Mouse (Mus musculus) neural tube, embryonic 13.5 days (tissue): Measurements from ENCODE around the gene Aspg. TPM values are rescaled to one million over a fixed set of nuclear protein-coding genes. Genes with fewer than 3 reads are reported as not detected.

Experiments
- ATAC-seq: fragments of 200-750 bp; cut with Nextera tagmentation; 2 replicates; pipeline ENCODE4 v1.8.0; 2017; ENCODE audit warnings: low read depth, mild to moderate bottlenecking, moderate TSS enrichment, moderate library complexity
- H3K27ac ChIP-seq: fragments of 300-500 bp; sonication (generic); replicated peaks from 2 replicates; pipeline ENCODE4 v1.5.1; 2015; ENCODE audit warnings: moderate library complexity, mild to moderate bottlenecking, inconsistent platforms
- H3K27me3 ChIP-seq: fragments of 300-500 bp; sonication (generic); 2 replicates; pipeline ENCODE4 v1.6.1; 2015; ENCODE audit warnings: mild to moderate bottlenecking, inconsistent platforms
- H3K36me3 ChIP-seq: fragments of 300-500 bp; sonication (generic); 2 replicates; pipeline ENCODE4 v1.6.1; 2015; ENCODE audit warnings: mild to moderate bottlenecking, inconsistent platforms
- H3K4me1 ChIP-seq: fragments of 300-500 bp; sonication (generic); replicated peaks from 2 replicates; pipeline ENCODE4 v1.6.1; 2015; ENCODE audit warnings: inconsistent platforms
- H3K4me2 ChIP-seq: fragments of 300-500 bp; sonication (generic); 2 replicates; pipeline ENCODE4 v1.6.1; 2015; ENCODE audit warnings: inconsistent platforms, mild to moderate bottlenecking, moderate library complexity
- H3K4me3 ChIP-seq: fragments of 300-500 bp; sonication (generic); 2 replicates; pipeline ENCODE4 v1.5.1; 2015; ENCODE audit warnings: mild to moderate bottlenecking, inconsistent platforms
- H3K9ac ChIP-seq: fragments of 300-500 bp; sonication (generic); 2 replicates; pipeline ENCODE4 v1.6.1; 2015; ENCODE audit warnings: moderate library complexity, mild to moderate bottlenecking, inconsistent platforms
- H3K9me3 ChIP-seq: fragments of 300-500 bp; sonication (generic); 2 replicates; pipeline ENCODE4 v1.6.1; 2016; ENCODE audit warnings: inconsistent platforms
- WGBS: fragments of 180-500 bp; shearing (Covaris S2); methylation state at CpG from one replicate; pipeline ENCODE4 v1.1.7; 2015; 5-methylcytosine and 5-hydroxymethylcytosine counted together
- polyA plus RNA-seq: library from polyadenylated mRNA; unstranded; fragments of >200 nt; fragmentation: Nextera tagmentation; extraction: Ambion mirVana; gene quantifications from 2 replicates; pipeline ENCODE4 v1.2.1, GENCODE M21; 2015

Gene Aspg
- polyA plus RNA-seq, 1 experiment from 2014 or later, result 0.29 TPM

GRCm38 (mm10) chr12:112117649-112118048 lies 11.2 kb downstream of the Aspg start:
- whole genome bisulfite sequencing, result 83% methylated on average over 7 of the region's 7 CpGs
- no peak for ATAC-seq
- Histone ChIP-seq H3K36me3 (no peaks in the 10 kb centered on the region), H3K27me3 (peaks cover 14% of the 10 kb centered on the region), H3K9ac (no peak overlapping the region), H3K9me3 (no peaks in the 10 kb centered on the region), H3K27ac (no peak overlapping the region), H3K4me2 (no peak overlapping the region), H3K4me1 (no peaks in the 10 kb centered on the region; the same call in 1 of the 2 replicates), H3K4me3 (no peak overlapping the region)

GRCm38 (mm10) chr12:112121188-112121587 lies 14.7 kb downstream of the Aspg start:
- Histone ChIP-seq H3K4me3 (no peak overlapping the region), H3K36me3 (no peaks in the 10 kb centered on the region), H3K27ac (no peak overlapping the region), H3K4me1 (no peaks in the 10 kb centered on the region; the same call in 1 of the 2 replicates), H3K9ac (no peak overlapping the region), H3K4me2 (no peak overlapping the region), H3K9me3 (no peaks in the 10 kb centered on the region), H3K27me3 (no peaks in the 10 kb centered on the region)
- 92% methylated on average over 3 of the region's 3 CpGs for WGBS
- ATAC-seq, result no peak

- peaks cover 24% of the 10 kb centered on the region for H3K27me3 ChIP-seq
- 86% methylated on average over 14 of the region's 14 CpGs for WGBS
- peaks cover 12% of the 10 kb centered on the region for H3K4me1 ChIP-seq
- H3K9ac ChIP-seq, result no peak overlapping the region
- no peak overlapping the region for H3K4me2 ChIP-seq
- no peak overlapping the region for H3K4me3 ChIP-seq
- no peaks in the 10 kb centered on the region for H3K9me3 ChIP-seq
- ATAC-seq, result no peak
- no peaks in the 10 kb centered on the region for H3K36me3 ChIP-seq
- no peak overlapping the region for H3K27ac ChIP-seq
Measured at GRCm38 (mm10) chr12:112125903-112126302, 19.4 kb downstream of the Aspg start.

GRCm38 (mm10) chr12:112126931-112127635 lies 20.6 kb downstream of the Aspg start:
- Histone ChIP-seq H3K36me3 (no peaks in the 10 kb centered on the region), H3K27ac (no peak overlapping the region), H3K27me3 (peaks cover 36% of the 10 kb centered on the region), H3K4me3 (no peak overlapping the region), H3K4me2 (no peak overlapping the region), H3K9me3 (no peaks in the 10 kb centered on the region), H3K9ac (no peak overlapping the region), H3K4me1 (peaks cover 14% of the 10 kb centered on the region)
- WGBS, result 59% methylated on average over 14 of the region's 14 CpGs
- ATAC-seq, result no peak

GRCm38 (mm10) chr12:112128526-112128925 lies 22.0 kb downstream of the Aspg start:
- Histone ChIP-seq H3K9ac (no peak overlapping the region), H3K27ac (no peak overlapping the region), H3K4me1 (peaks cover 14% of the 10 kb centered on the region), H3K27me3 (peaks cover 50% of the 10 kb centered on the region), H3K36me3 (no peaks in the 10 kb centered on the region), H3K4me3 (no peak overlapping the region), H3K4me2 (no peak overlapping the region), H3K9me3 (no peaks in the 10 kb centered on the region)
- 81% methylated on average over 4 of the region's 4 CpGs for WGBS
- ATAC-seq, result no peak

GRCm38 (mm10) chr12:112129300-112129856 lies 22.9 kb downstream of the Aspg start:
- ATAC-seq, result no peak
- peaks cover 14% of the 10 kb centered on the region for H3K4me1 ChIP-seq
- no peak overlapping the region for H3K4me3 ChIP-seq
- no peak overlapping the region for H3K27ac ChIP-seq
- H3K27me3 ChIP-seq, result peaks cover 57% of the 10 kb centered on the region
- H3K4me2 ChIP-seq, result no peak overlapping the region
- H3K36me3 ChIP-seq, result no peaks in the 10 kb centered on the region
- no peak overlapping the region for H3K9ac ChIP-seq
- H3K9me3 ChIP-seq, result no peaks in the 10 kb centered on the region
- 54% methylated on average over 6 of the region's 6 CpGs for WGBS

- H3K36me3 ChIP-seq, result no peaks in the 10 kb centered on the region
- H3K27me3 ChIP-seq, result peaks cover 65% of the 10 kb centered on the region
- peak overlapping the region; percentile 58 for H3K4me3 ChIP-seq
- peak; percentile 45; the same call in 1 of the 2 replicates for ATAC-seq
- H3K4me1 ChIP-seq, result peaks cover 14% of the 10 kb centered on the region
- under 1% methylated on average over 79 of the region's 79 CpGs for WGBS
- peak overlapping the region; percentile 80 for H3K9ac ChIP-seq
- peak overlapping the region; percentile 91 for H3K4me2 ChIP-seq
- no peaks in the 10 kb centered on the region for H3K9me3 ChIP-seq
- H3K27ac ChIP-seq, result no peak overlapping the region
Measured at GRCm38 (mm10) chr12:112130161-112130860, 23.8 kb downstream of the Aspg start.

GRCm38 (mm10) chr12:112130957-112131356 lies 24.5 kb downstream of the Aspg start:
- H3K4me1 ChIP-seq, result peaks cover 14% of the 10 kb centered on the region
- H3K9me3 ChIP-seq, result no peaks in the 10 kb centered on the region
- H3K27ac ChIP-seq, result no peak overlapping the region
- peaks cover 71% of the 10 kb centered on the region for H3K27me3 ChIP-seq
- no peaks in the 10 kb centered on the region for H3K36me3 ChIP-seq
- no peak; the same call in 1 of the 2 replicates for ATAC-seq
- peak overlapping the region; percentile 91 for H3K4me2 ChIP-seq
- WGBS, result 14% methylated on average over 32 of the region's 32 CpGs
- peak overlapping the region; percentile 58 for H3K4me3 ChIP-seq
- H3K9ac ChIP-seq, result peak overlapping the region; percentile 80

GRCm38 (mm10) chr12:112140231-112140630 lies 33.8 kb downstream of the Aspg start:
- Histone ChIP-seq H3K4me2 (no peak overlapping the region), H3K27ac (no peak overlapping the region), H3K9ac (no peak overlapping the region), H3K36me3 (no peaks in the 10 kb centered on the region), H3K4me1 (peaks cover 27% of the 10 kb centered on the region), H3K27me3 (peaks cover 66% of the 10 kb centered on the region), H3K9me3 (no peaks in the 10 kb centered on the region), H3K4me3 (no peak overlapping the region)
- WGBS, result 9% methylated on average over 5 of the region's 5 CpGs
- ATAC-seq, result no peak

GRCm38 (mm10) chr12:112140745-112141144 lies 34.3 kb downstream of the Aspg start:
- H3K27ac ChIP-seq, result no peak overlapping the region
- no peak overlapping the region for H3K4me3 ChIP-seq
- H3K27me3 ChIP-seq, result peaks cover 66% of the 10 kb centered on the region
- H3K36me3 ChIP-seq, result no peaks in the 10 kb centered on the region
- 60% methylated on average over 7 of the region's 7 CpGs for WGBS
- no peak overlapping the region for H3K4me2 ChIP-seq
- no peaks in the 10 kb centered on the region for H3K9me3 ChIP-seq
- peaks cover 32% of the 10 kb centered on the region for H3K4me1 ChIP-seq
- no peak overlapping the region for H3K9ac ChIP-seq
- no peak for ATAC-seq

GRCm38 (mm10) chr12:112141300-112141699 lies 34.8 kb downstream of the Aspg start:
- Histone ChIP-seq H3K9me3 (no peaks in the 10 kb centered on the region), H3K27ac (no peak overlapping the region), H3K4me2 (no peak overlapping the region), H3K9ac (no peak overlapping the region), H3K27me3 (peaks cover 69% of the 10 kb centered on the region), H3K4me1 (peaks cover 38% of the 10 kb centered on the region), H3K36me3 (no peaks in the 10 kb centered on the region), H3K4me3 (no peak overlapping the region)
- ATAC-seq, result no peak
- 7% methylated on average over 6 of the region's 6 CpGs for WGBS

- Histone ChIP-seq H3K36me3 (no peaks in the 10 kb centered on the region), H3K4me2 (peak overlapping the region; percentile 83), H3K9ac (peak overlapping the region; percentile 75), H3K4me1 (peaks cover 57% of the 10 kb centered on the region), H3K27me3 (peaks cover 77% of the 10 kb centered on the region), H3K9me3 (no peaks in the 10 kb centered on the region), H3K27ac (peak overlapping the region; percentile 73), H3K4me3 (peak overlapping the region; percentile 49)
- ATAC-seq, result no peak
- 5% methylated on average over 14 of the region's 14 CpGs for WGBS
Measured at GRCm38 (mm10) chr12:112143116-112143832, 36.8 kb downstream of the Aspg start.
